ENCODE assay signal across 12 mouse cellular contexts in genomic region chr15:83476593-83477273, GRCm38 (mm10). TPM values are rescaled to one million over a fixed set of nuclear protein-coding genes. Genes with fewer than 3 reads are reported as not detected.
"Had no signal": no experiment of that assay in that cellular context is flagged by ENCODE, and none has a peak within 500 bp of the region (broad histone marks: within the 10 kb centered on the region; RNA-seq: fewer than 3 reads in every experiment).

No protein-coding gene starts in this region.

- H3K9ac ChIP-seq: limb, embryonic 15.5 days; liver, embryonic 14.5 days; lung, embryonic 15.5 days; midbrain, embryonic 13.5 days had no signal

- H3K4me2 ChIP-seq: limb, embryonic 15.5 days; lung, embryonic 15.5 days; midbrain, embryonic 13.5 days had no signal

- H3K27me3 ChIP-seq: limb, embryonic 15.5 days; lung, embryonic 15.5 days; midbrain, embryonic 13.5 days had no signal

- H3K4me1 ChIP-seq: midbrain, embryonic 13.5 days had no signal

- H3K9me3 ChIP-seq: limb, embryonic 15.5 days; lung, embryonic 15.5 days; midbrain, embryonic 13.5 days had no signal

- H3K27ac ChIP-seq: limb, embryonic 15.5 days; liver, embryonic 14.5 days; lung, embryonic 15.5 days; midbrain, embryonic 13.5 days; stomach, postnatal 0 days had no signal

- H3K36me3 ChIP-seq: limb, embryonic 15.5 days; lung, embryonic 15.5 days; midbrain, embryonic 13.5 days had no signal

- H3K4me3 ChIP-seq: limb, embryonic 15.5 days; lung, embryonic 15.5 days; midbrain, embryonic 13.5 days had no signal

- ATAC-seq: midbrain, embryonic 13.5 days had no signal

- DNase-seq: kidney, adult 11 months; kidney, adult 9 months; kidney, postnatal 14 days; layer of hippocampus, adult 9-11 months; layer of hippocampus, postnatal 36 days; right cerebral cortex, postnatal 14 days had no signal

RNA-seq across cellular contexts. Expression of gene Bik, which starts 49.9 kb away (rescaled TPM):
- total RNA-seq: left cerebral cortex, postnatal 25 days had no signal
